Mouse (Mus musculus): ENCODE results near the gene Gm17606.

DNA sequence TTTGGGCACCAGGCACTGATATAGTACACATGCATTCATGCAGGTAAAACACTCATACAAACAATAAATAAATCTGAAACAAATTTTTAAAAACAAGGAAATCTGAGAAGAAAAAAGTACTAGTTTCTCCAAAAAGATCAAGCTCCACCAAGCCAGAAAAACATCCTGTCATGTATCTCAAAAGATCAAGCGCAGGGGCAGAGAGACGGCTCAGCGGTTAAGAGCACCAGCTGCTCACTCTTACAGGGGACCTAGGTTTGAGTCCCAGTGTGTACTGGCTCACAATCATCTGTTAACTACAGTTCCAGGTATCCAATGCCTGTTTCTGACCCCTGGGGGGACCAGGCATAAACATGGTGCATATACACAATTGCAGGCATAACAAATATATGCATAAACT is 41.6 kb downstream of the Gm17606 start:
- no peak for TF ChIP-seq NRF1 (IDR thresholded peaks at IDR 0.05; ENCODE audit: low read depth, low read length)
- no peak for TF ChIP-seq GABPA (IDR thresholded peaks at IDR 0.05; ENCODE audit: insufficient replicate concordance, low read depth, low read length)
- no peak for TF ChIP-seq SMC3 (IDR thresholded peaks at IDR 0.05; ENCODE audit: low read depth, low read length)
- no peak for TF ChIP-seq CTCF (conservative IDR thresholded peaks at IDR 0.05 in 1 of 2, IDR thresholded peaks at IDR 0.05 in 1 of 2; ENCODE audit: low read depth in 2 of 2, low read length in 2 of 2)
- no peak for TF ChIP-seq JUND (conservative IDR thresholded peaks at IDR 0.05; ENCODE audit: low read depth, low read length)

Measured in CH12.LX (cell line).